Mouse (Mus musculus): ENCODE measurements at regions not wholly inside any gene's neighbourhood (a gene's known extent, or its start where the extent isn't known, plus 50 kb on each side); places are given as distances from the start of the nearest gene placed in this dataset.

DNA sequence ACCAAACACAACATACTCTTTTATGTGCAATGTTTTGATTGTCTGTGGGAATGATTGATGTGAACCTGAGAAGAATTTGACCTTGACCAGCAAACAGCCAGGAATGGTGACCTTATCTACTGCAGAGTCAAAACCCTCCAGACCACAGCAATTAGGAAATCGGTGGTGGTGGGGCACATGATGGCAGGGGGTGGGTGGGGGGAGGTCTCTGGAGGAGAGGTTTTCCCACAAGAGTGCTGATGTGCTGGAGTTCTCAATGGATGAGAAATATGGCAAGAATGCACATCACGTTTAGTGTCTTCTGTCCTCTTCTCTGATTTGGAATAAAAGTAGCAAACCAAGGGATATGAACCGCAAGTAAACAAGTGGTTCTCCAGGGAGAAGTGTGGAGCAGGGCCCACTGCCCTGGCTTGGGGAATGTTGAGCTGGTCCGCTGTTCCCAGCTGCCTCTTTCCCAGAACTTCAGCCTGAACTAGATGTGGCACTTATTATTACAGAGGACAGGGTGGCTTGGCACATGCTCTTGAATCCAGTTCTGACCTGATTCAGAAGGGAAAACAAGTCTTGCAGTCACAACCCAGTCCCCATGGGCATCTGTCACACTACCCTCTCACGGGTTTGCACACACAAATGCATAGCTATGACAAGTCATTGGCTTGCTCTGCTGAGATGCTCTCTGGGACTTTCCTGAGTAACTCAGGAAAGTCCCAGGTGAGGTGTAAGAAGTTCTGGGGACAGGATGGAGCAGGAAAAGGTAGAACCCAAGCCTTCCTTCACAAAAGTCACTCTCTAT lies 170.9 kb upstream of the Gmds start:
- Histone ChIP-seq H3K4me2 (no peak overlapping the region), H3K9ac (ENCODE audit: low read length) (no peak overlapping the region), H3K36me3 (ENCODE audit: control insufficient read depth, insufficient read depth, low read length) (no peaks in the 10 kb centered on the region), H3K4me1 (ENCODE audit: control insufficient read depth, insufficient read depth, low read length) (no peaks in the 10 kb centered on the region), H3K27me3 (ENCODE audit: control insufficient read depth, insufficient read depth, low read length) (no peaks in the 10 kb centered on the region), H3K27ac (ENCODE audit: low read depth, low read length) (no peak overlapping the region), H3K4me3 (ENCODE audit: low read depth, low read length) (no peak overlapping the region), H3K9me3 (ENCODE audit: control insufficient read depth, low read length) (no peaks in the 10 kb centered on the region)
- no peak for ATAC-seq (ENCODE audit: low FRiP score)
- 75% methylated on average over 5 of the region's 5 CpGs for WGBS
- no peak for DNase-seq (ENCODE audit: low spot score, missing footprints)

GRCm38 (mm10) chr13:32508447-32508846 lies 169.9 kb upstream of the Gmds start:
- 89% methylated on average over 3 of the region's 3 CpGs for WGBS
- Histone ChIP-seq H3K4me2 (no peak overlapping the region), H3K4me1 (ENCODE audit: control insufficient read depth, insufficient read depth, low read length) (no peaks in the 10 kb centered on the region), H3K9me3 (ENCODE audit: control insufficient read depth, low read length) (no peaks in the 10 kb centered on the region), H3K27ac (ENCODE audit: low read depth, low read length) (no peak overlapping the region), H3K4me3 (ENCODE audit: low read depth, low read length) (no peak overlapping the region), H3K9ac (ENCODE audit: low read length) (no peak overlapping the region), H3K27me3 (ENCODE audit: control insufficient read depth, insufficient read depth, low read length) (no peaks in the 10 kb centered on the region), H3K36me3 (ENCODE audit: control insufficient read depth, insufficient read depth, low read length) (no peaks in the 10 kb centered on the region)
- DNase-seq (ENCODE audit: low spot score, missing footprints), result no peak
- no peak for ATAC-seq (ENCODE audit: low FRiP score)

DNA sequence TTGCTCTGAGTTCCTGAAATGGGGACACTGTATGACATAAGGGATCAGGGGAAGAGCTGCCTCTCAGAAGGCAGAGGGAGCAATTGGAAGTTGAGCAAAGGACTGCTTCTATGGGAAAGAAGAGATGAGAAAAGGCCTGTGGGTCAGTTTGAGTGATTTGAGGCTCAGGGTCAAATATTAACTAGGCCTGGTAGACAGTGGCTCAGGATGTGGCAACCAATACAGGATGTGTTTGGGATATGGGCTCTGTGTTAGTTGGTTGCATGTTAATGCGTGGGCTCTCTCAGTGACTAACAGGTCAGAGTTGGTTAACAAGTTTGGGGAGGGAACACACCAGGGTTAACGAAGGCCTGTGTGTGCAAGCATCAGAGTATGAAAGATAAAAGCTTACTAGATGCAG lies 169.3 kb upstream of the Gmds start:
- Histone ChIP-seq H3K27me3 (ENCODE audit: control insufficient read depth, insufficient read depth, low read length) (no peaks in the 10 kb centered on the region), H3K4me3 (ENCODE audit: low read depth, low read length) (no peak overlapping the region), H3K9ac (ENCODE audit: low read length) (no peak overlapping the region), H3K36me3 (ENCODE audit: control insufficient read depth, insufficient read depth, low read length) (no peaks in the 10 kb centered on the region), H3K4me1 (ENCODE audit: control insufficient read depth, insufficient read depth, low read length) (no peaks in the 10 kb centered on the region), H3K9me3 (ENCODE audit: control insufficient read depth, low read length) (no peaks in the 10 kb centered on the region), H3K27ac (ENCODE audit: low read depth, low read length) (no peak overlapping the region), H3K4me2 (no peak overlapping the region)
- WGBS, result 85% methylated on average over 2 of the region's 2 CpGs
- ATAC-seq (ENCODE audit: low FRiP score), result no peak
- no peak for DNase-seq (ENCODE audit: low spot score, missing footprints)

DNA sequence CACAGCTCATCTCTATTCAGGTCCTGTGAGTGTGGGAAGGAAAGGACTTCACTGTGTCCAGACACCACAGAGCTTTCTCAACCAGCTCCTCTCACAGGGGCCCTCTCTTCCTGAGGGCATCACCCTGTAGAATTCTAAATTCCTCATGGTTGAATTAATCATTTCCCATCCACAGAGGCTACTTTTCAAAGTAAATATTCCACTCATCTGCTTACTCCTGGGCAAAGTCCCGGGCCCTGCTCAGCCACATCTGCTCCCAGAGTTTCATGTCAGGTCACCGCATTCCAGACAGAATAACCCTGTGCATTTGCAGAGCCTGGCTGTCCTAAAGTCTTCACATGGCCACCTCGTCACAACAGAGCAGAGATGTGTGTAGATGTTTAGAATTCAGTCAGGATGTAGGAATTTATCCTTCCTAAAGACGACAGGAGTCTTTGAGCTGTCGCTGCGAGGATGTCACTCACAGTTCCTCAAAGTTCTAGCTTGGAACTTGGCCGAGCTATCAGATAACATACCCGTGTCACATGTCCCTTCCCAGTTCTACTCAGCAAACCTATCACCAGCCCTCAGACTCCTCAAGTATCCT lies 159.8 kb upstream of the Gmds start:
- Histone ChIP-seq H3K4me3 (ENCODE audit: low read depth, low read length) (no peak overlapping the region), H3K4me2 (no peak overlapping the region), H3K9ac (ENCODE audit: low read length) (no peak overlapping the region), H3K27ac (ENCODE audit: low read depth, low read length) (no peak overlapping the region), H3K9me3 (ENCODE audit: control insufficient read depth, low read length) (no peaks in the 10 kb centered on the region), H3K27me3 (ENCODE audit: control insufficient read depth, insufficient read depth, low read length) (no peaks in the 10 kb centered on the region), H3K36me3 (ENCODE audit: control insufficient read depth, insufficient read depth, low read length) (no peaks in the 10 kb centered on the region), H3K4me1 (ENCODE audit: control insufficient read depth, insufficient read depth, low read length) (no peaks in the 10 kb centered on the region)
- ATAC-seq (ENCODE audit: low FRiP score) (no peak), DNase-seq (ENCODE audit: low spot score, missing footprints) (no peak)
- WGBS, result 77% methylated on average over 8 of the region's 8 CpGs

DNA sequence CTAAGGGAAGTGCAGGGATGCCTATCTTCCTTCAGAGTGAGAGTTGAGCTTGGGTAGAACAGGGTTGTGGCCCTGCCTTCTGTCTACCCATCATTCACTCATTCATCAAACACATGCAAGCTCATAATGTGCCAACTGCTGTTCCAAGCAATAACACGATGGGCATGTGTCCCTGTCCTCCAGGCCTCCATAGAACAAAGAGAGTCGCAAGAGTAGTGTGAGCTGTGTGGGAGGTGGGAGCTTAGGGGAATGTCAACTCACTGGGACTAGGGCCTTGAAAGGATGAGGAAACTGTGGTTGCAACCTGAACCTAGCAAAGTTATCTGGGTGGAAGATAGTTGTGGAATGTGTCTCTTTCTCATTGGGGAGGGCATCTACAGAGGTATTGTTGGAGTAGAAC lies 157.7 kb upstream of the Gmds start:
- 83% methylated on average over 2 of the region's 2 CpGs for WGBS
- no peak overlapping the region for H3K27ac ChIP-seq (ENCODE audit: low read depth, low read length)
- H3K4me3 ChIP-seq (ENCODE audit: low read depth, low read length), result no peak overlapping the region
- H3K36me3 ChIP-seq (ENCODE audit: control insufficient read depth, insufficient read depth, low read length), result no peaks in the 10 kb centered on the region
- no peaks in the 10 kb centered on the region for H3K27me3 ChIP-seq (ENCODE audit: control insufficient read depth, insufficient read depth, low read length)
- no peak overlapping the region for H3K9ac ChIP-seq (ENCODE audit: low read length)
- DNase-seq (ENCODE audit: low spot score, missing footprints) (no peak), ATAC-seq (ENCODE audit: low FRiP score) (no peak)
- H3K9me3 ChIP-seq (ENCODE audit: control insufficient read depth, low read length), result no peaks in the 10 kb centered on the region
- no peaks in the 10 kb centered on the region for H3K4me1 ChIP-seq (ENCODE audit: control insufficient read depth, insufficient read depth, low read length)
- H3K4me2 ChIP-seq, result no peak overlapping the region

DNA sequence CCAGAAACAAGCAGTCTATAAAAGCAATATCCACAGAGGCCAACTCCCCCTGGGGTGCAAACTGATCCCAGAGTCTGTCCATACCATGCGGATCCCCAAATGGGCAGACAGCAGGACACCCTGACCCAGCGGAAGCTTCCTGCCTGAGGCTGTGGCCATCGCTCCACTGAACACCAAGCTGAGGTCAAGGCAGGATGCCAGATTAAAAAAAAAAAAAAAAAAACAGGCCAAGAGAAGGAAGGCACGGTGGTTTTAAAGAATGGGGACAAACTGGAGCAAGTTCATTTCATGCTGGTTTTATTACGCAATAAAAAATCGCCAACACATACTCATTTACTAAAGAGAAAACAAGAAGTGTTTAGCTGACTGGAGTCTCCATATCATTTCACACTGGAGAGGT lies 156.5 kb upstream of the Gmds start:
- DNase-seq (ENCODE audit: low spot score, missing footprints) (no peak), ATAC-seq (ENCODE audit: low FRiP score) (no peak)
- H3K9ac ChIP-seq (ENCODE audit: low read length), result no peak overlapping the region
- no peak overlapping the region for H3K27ac ChIP-seq (ENCODE audit: low read depth, low read length)
- no peak overlapping the region for H3K4me2 ChIP-seq
- no peaks in the 10 kb centered on the region for H3K36me3 ChIP-seq (ENCODE audit: control insufficient read depth, insufficient read depth, low read length)
- 70% methylated on average over 6 of the region's 6 CpGs for WGBS
- no peaks in the 10 kb centered on the region for H3K9me3 ChIP-seq (ENCODE audit: control insufficient read depth, low read length)
- no peaks in the 10 kb centered on the region for H3K27me3 ChIP-seq (ENCODE audit: control insufficient read depth, insufficient read depth, low read length)
- no peaks in the 10 kb centered on the region for H3K4me1 ChIP-seq (ENCODE audit: control insufficient read depth, insufficient read depth, low read length)
- no peak overlapping the region for H3K4me3 ChIP-seq (ENCODE audit: low read depth, low read length)

GRCm38 (mm10) chr13:32493806-32494205 lies 155.3 kb upstream of the Gmds start:
- WGBS, result 70% methylated on average over 7 of the region's 7 CpGs
- no peak overlapping the region for H3K4me2 ChIP-seq
- ATAC-seq (ENCODE audit: low FRiP score) (no peak), DNase-seq (ENCODE audit: low spot score, missing footprints) (no peak)
- no peaks in the 10 kb centered on the region for H3K27me3 ChIP-seq (ENCODE audit: control insufficient read depth, insufficient read depth, low read length)
- no peaks in the 10 kb centered on the region for H3K36me3 ChIP-seq (ENCODE audit: control insufficient read depth, insufficient read depth, low read length)
- H3K9me3 ChIP-seq (ENCODE audit: control insufficient read depth, low read length), result no peaks in the 10 kb centered on the region
- H3K4me1 ChIP-seq (ENCODE audit: control insufficient read depth, insufficient read depth, low read length), result no peaks in the 10 kb centered on the region
- no peak overlapping the region for H3K27ac ChIP-seq (ENCODE audit: low read depth, low read length)
- no peak overlapping the region for H3K9ac ChIP-seq (ENCODE audit: low read length)
- no peak overlapping the region for H3K4me3 ChIP-seq (ENCODE audit: low read depth, low read length)

GRCm38 (mm10) chr13:32493309-32493708 lies 154.8 kb upstream of the Gmds start:
- ATAC-seq (ENCODE audit: low FRiP score) (peak; percentile 44; the same call in 1 of the 2 replicates), DNase-seq (ENCODE audit: low spot score, missing footprints) (peak; percentile 93)
- no peaks in the 10 kb centered on the region for H3K4me1 ChIP-seq (ENCODE audit: control insufficient read depth, insufficient read depth, low read length)
- no peaks in the 10 kb centered on the region for H3K9me3 ChIP-seq (ENCODE audit: control insufficient read depth, low read length)
- H3K9ac ChIP-seq (ENCODE audit: low read length), result no peak overlapping the region
- H3K27me3 ChIP-seq (ENCODE audit: control insufficient read depth, insufficient read depth, low read length), result no peaks in the 10 kb centered on the region
- no peak overlapping the region for H3K27ac ChIP-seq (ENCODE audit: low read depth, low read length)
- no peak overlapping the region for H3K4me2 ChIP-seq
- H3K36me3 ChIP-seq (ENCODE audit: control insufficient read depth, insufficient read depth, low read length), result no peaks in the 10 kb centered on the region
- H3K4me3 ChIP-seq (ENCODE audit: low read depth, low read length), result no peak overlapping the region
- WGBS, result 32% methylated on average over 7 of the region's 7 CpGs

DNA sequence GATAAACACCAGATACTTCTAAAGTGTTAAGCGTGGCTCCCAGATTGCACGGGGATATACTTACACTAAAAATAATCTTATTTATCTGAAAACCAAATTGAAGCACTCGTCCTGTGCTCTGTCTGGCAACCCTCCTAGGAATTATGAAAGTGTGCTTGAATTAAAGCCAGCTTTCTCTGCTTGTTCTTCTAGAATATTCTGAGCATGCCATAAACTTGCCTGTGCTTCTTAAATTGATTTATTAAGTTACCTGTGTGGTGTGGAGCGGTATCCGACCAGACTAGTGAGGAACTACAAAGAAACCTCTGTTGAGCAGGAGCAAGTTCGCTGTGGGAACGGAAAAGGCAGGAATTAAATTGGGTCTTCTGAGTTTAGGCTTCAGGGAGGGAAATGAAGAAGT lies 154.0 kb upstream of the Gmds start:
- Histone ChIP-seq H3K27ac (ENCODE audit: low read depth, low read length) (no peak overlapping the region), H3K9ac (ENCODE audit: low read length) (no peak overlapping the region), H3K4me1 (ENCODE audit: control insufficient read depth, insufficient read depth, low read length) (no peaks in the 10 kb centered on the region), H3K9me3 (ENCODE audit: control insufficient read depth, low read length) (no peaks in the 10 kb centered on the region), H3K27me3 (ENCODE audit: control insufficient read depth, insufficient read depth, low read length) (no peaks in the 10 kb centered on the region), H3K36me3 (ENCODE audit: control insufficient read depth, insufficient read depth, low read length) (no peaks in the 10 kb centered on the region), H3K4me3 (ENCODE audit: low read depth, low read length) (no peak overlapping the region), H3K4me2 (no peak overlapping the region)
- no peak for DNase-seq (ENCODE audit: low spot score, missing footprints)
- ATAC-seq (ENCODE audit: low FRiP score), result no peak
- 79% methylated on average over 7 of the region's 7 CpGs for WGBS
